Comparison of ENCODE assay signal across 17 mouse cellular contexts in genomic region chr14:114839340-114839903, GRCm38 (mm10).
A peak's percentile ranks its signal among the peaks of the same experiment; 100 is the strongest.
DNase-seq lines count a peak whose midpoint lies in the region; ATAC-seq and TF ChIP-seq lines count a peak whose summit lies in the region.
"Had no signal": no experiment of that assay in that cellular context is flagged by ENCODE, and none has a peak within 500 bp of the region (broad histone marks: within the 10 kb centered on the region; RNA-seq: fewer than 3 reads in every experiment).

No protein-coding gene starts in this region.

- no peaks in the 10 kb centered on the region for H3K4me1 ChIP-seq in kidney, postnatal 0 days (replicated peaks; ENCODE audit: insufficient read depth, low read length)
- H3K4me1 ChIP-seq in embryonic facial prominence, embryonic 10.5 days = peaks cover 40% of the 10 kb centered on the region
- H3K4me1 ChIP-seq in forebrain, embryonic 16.5 days (replicated peaks; ENCODE audit: control insufficient read depth, insufficient read depth, low read length) = 0 out of 2 replicates have a peak, but pooled peaks cover 2% of the 10 kb centered on the region
- H3K4me1 ChIP-seq: intestine, embryonic 15.5 days had no signal

- POLR2A ChIA-PET in Patski (lab: Charles Lee) = no interaction called here

- H3K4me3 ChIP-seq in kidney, postnatal 0 days (replicated peaks; ENCODE audit: low read depth, low read length) = no peak overlapping the region
- no peak overlapping the region for H3K4me3 ChIP-seq in embryonic facial prominence, embryonic 10.5 days
- no peak overlapping the region for H3K4me3 ChIP-seq in forebrain, embryonic 16.5 days (replicated peaks; ENCODE audit: low read length)
- H3K4me3 ChIP-seq: embryonic facial prominence, embryonic 13.5 days; hindbrain, embryonic 13.5 days; intestine, embryonic 15.5 days; neural tube, embryonic 12.5 days had no signal

- DNase-seq in kidney, postnatal 0 days (ENCODE audit: low spot score) = peak; percentile 10
- DNase-seq in kidney, postnatal 10 days = no peak
- DNase-seq in Patski (ENCODE audit: low read depth, low spot score) = peak; percentile 58
- DNase-seq in embryonic facial prominence, embryonic 10.5 days (ENCODE audit: low spot score) = no peak
- DNase-seq in left cerebral cortex, adult 18-20 months (ENCODE audit: low spot score in 2 of 2) = no peak
- no peak for DNase-seq in cerebellum, adult 11 months
- DNase-seq: cerebellum, postnatal 14 days; kidney, postnatal 4 days; liver; lung, embryonic 14.5 days; thymus, postnatal 14 days had no signal

- in situ Hi-C loops in Patski (cut with MboI; ENCODE audit: low pct_unique_long_range_greater_than_20kb) = no loop called here

- no peak for TF ChIP-seq CTCF in kidney, postnatal 0 days (IDR thresholded peaks at IDR 0.05; ENCODE audit: low read depth)
- TF ChIP-seq CTCF in Patski (IDR thresholded peaks at IDR 0.05) = no peak

- H3K9ac ChIP-seq in kidney, postnatal 0 days (ENCODE audit: low read depth, low read length) = no peak overlapping the region
- H3K9ac ChIP-seq in forebrain, embryonic 16.5 days (replicated peaks; ENCODE audit: low read depth, low read length) = no peak overlapping the region
- H3K9ac ChIP-seq: embryonic facial prominence, embryonic 13.5 days; hindbrain, embryonic 13.5 days; intestine, embryonic 15.5 days; lung, embryonic 14.5 days; neural tube, embryonic 12.5 days had no signal

- 0 out of 2 replicates have a peak, but pooled peaks have one; percentile 13 for ATAC-seq in kidney, postnatal 0 days (replicated peaks; ENCODE audit: low FRiP score, low read depth)
- ATAC-seq in Patski = peak; percentile 88
- peak; percentile 55 for ATAC-seq in forebrain, embryonic 16.5 days
- ATAC-seq: intestine, embryonic 15.5 days had no signal

- H3K9me3 ChIP-seq in kidney, postnatal 0 days (replicated peaks; ENCODE audit: low read length) = no peaks in the 10 kb centered on the region
- H3K9me3 ChIP-seq in embryonic facial prominence, embryonic 10.5 days = no peaks in the 10 kb centered on the region
- no peaks in the 10 kb centered on the region for H3K9me3 ChIP-seq in forebrain, embryonic 16.5 days (ENCODE audit: control insufficient read depth, low read length)
- H3K9me3 ChIP-seq: embryonic facial prominence, embryonic 13.5 days; hindbrain, embryonic 13.5 days; intestine, embryonic 15.5 days; neural tube, embryonic 12.5 days had no signal

- no peak overlapping the region for H3K4me2 ChIP-seq in kidney, postnatal 0 days (ENCODE audit: low read length)
- H3K4me2 ChIP-seq in forebrain, embryonic 16.5 days (ENCODE audit: low read length) = no peak overlapping the region
- H3K4me2 ChIP-seq: embryonic facial prominence, embryonic 13.5 days; hindbrain, embryonic 13.5 days; intestine, embryonic 15.5 days; lung, embryonic 14.5 days; neural tube, embryonic 12.5 days had no signal

- H3K27me3 ChIP-seq in kidney, postnatal 0 days (ENCODE audit: insufficient read depth, low read length) = no peaks in the 10 kb centered on the region
- H3K27me3 ChIP-seq in Patski = no peaks in the 10 kb centered on the region
- H3K27me3 ChIP-seq in embryonic facial prominence, embryonic 10.5 days (replicated peaks; ENCODE audit: low read depth, poor library complexity, severe bottlenecking) = no peaks in the 10 kb centered on the region
- no peaks in the 10 kb centered on the region for H3K27me3 ChIP-seq in forebrain, embryonic 16.5 days (replicated peaks; ENCODE audit: control insufficient read depth, insufficient read depth, low read length)
- H3K27me3 ChIP-seq: embryonic facial prominence, embryonic 13.5 days; hindbrain, embryonic 13.5 days; intestine, embryonic 15.5 days; neural tube, embryonic 12.5 days had no signal

- H3K36me3 ChIP-seq in kidney, postnatal 0 days (ENCODE audit: insufficient read depth, low read length) = no peaks in the 10 kb centered on the region
- no peaks in the 10 kb centered on the region for H3K36me3 ChIP-seq in embryonic facial prominence, embryonic 10.5 days (replicated peaks)
- no peaks in the 10 kb centered on the region for H3K36me3 ChIP-seq in forebrain, embryonic 16.5 days (ENCODE audit: control insufficient read depth, insufficient read depth)
- H3K36me3 ChIP-seq: embryonic facial prominence, embryonic 13.5 days; hindbrain, embryonic 13.5 days; intestine, embryonic 15.5 days; neural tube, embryonic 12.5 days had no signal

- no peak overlapping the region for H3K27ac ChIP-seq in kidney, postnatal 0 days
- 0 out of 2 replicates have a peak overlapping the region, but pooled peaks have one; percentile 41 for H3K27ac ChIP-seq in embryonic facial prominence, embryonic 10.5 days (replicated peaks)
- H3K27ac ChIP-seq in forebrain, embryonic 16.5 days (ENCODE audit: low read length) = no peak overlapping the region
- H3K27ac ChIP-seq: embryonic facial prominence, embryonic 13.5 days; hindbrain, embryonic 13.5 days; intestine, embryonic 15.5 days; macrophage; neural tube, embryonic 12.5 days had no signal

- 92% methylated on average over 2 of the region's 2 CpGs for WGBS in kidney, postnatal 0 days
- 65% methylated on average over 2 of the region's 2 CpGs for WGBS in embryonic facial prominence, embryonic 10.5 days
- 13% methylated on average over 2 of the region's 2 CpGs for WGBS in forebrain, embryonic 16.5 days

- CTCF ChIA-PET in Patski (lab: Charles Lee) = interaction anchor here (0.7 kb wide), 1 partner anchor 12 kb away, joined by 3 read pairs; no protein-coding TSS in a partner anchor

Comparison
In these comparisons a context has a peak if more than half of its experiments do, and no peak if none do; other contexts are left out.
1. DNase-seq: peak in kidney, postnatal 0 days (single experiment) and Patski (single experiment); none in kidney, postnatal 10 days (single experiment), embryonic facial prominence, embryonic 10.5 days (single experiment), left cerebral cortex, adult 18-20 months (0 of 2) and cerebellum, adult 11 months (single experiment).
2. ATAC-seq: peak in every context shown above with its lines; median percentile 88 in Patski; 55 in forebrain, embryonic 16.5 days; 13 in kidney, postnatal 0 days.